Mouse (Mus musculus): Measurements from ENCODE around the gene Nkd1. TPM values are rescaled to one million over a fixed set of nuclear protein-coding genes. Genes with fewer than 3 reads are reported as not detected.

Nkd1 gene
- polyA plus RNA-seq, 1 experiment from 2014 or later: 26.5 TPM

- no peak overlapping the region for H3K27ac ChIP-seq (ENCODE audit: poor library complexity, severe bottlenecking)
- 80% methylated on average over 5 of the region's 5 CpGs for WGBS
- peaks cover 55% of the 10 kb centered on the region for H3K4me1 ChIP-seq (replicated peaks)
- no peak overlapping the region for H3K9ac ChIP-seq
- H3K9me3 ChIP-seq (replicated peaks): no peaks in the 10 kb centered on the region
- H3K4me3 ChIP-seq: no peak overlapping the region
- no peak overlapping the region for H3K4me2 ChIP-seq
- no peaks in the 10 kb centered on the region for H3K36me3 ChIP-seq
- H3K27me3 ChIP-seq (replicated peaks): no peaks in the 10 kb centered on the region; the same call in 1 of the 2 replicates
- no peak for ATAC-seq (ENCODE audit: insufficient number of reproducible peaks, low FRiP score)
These were observed 56.5 kb downstream of the Nkd1 start for GRCm38 (mm10) chr8:88577666-88578065.

DNA sequence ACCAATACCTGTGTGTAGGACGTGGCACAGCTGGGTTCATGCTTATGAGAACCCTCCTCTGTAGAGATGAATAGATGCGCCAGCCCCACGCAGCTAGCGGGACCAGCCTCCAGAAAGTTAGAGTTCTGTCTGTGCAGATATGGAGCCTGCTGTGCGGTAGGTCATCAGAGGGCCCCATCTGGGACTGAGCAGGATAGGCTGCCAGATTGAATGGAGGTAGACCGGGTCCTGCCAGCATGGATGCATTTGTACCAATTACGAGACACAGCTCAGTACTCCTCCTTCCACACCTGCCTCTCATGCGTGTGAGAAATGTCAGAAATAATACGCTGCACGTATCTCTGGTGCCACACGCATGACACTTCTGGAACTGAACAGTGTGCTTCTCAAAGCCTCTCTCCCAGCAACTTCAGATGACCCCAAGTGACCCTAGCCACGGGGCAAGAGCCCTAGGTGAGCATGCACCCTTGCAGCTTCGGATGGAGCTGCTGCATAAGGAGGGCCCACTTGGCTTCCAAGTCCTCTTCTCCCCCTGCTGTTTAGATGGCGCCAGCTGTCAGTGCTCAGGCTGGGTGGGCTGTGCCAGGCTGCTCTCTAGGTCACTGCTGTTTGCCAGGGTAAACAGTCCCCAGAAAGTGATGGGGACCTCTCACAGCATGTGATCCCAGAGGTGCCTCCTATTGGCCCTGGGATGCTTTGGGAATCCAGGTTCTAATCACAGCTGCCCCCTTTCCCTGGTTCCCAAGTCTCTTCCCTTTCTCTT, 57.4 kb downstream of the Nkd1 start:
- Histone ChIP-seq H3K27me3 (replicated peaks) (no peaks in the 10 kb centered on the region; the same call in 1 of the 2 replicates), H3K27ac (ENCODE audit: poor library complexity, severe bottlenecking) (no peak overlapping the region), H3K36me3 (no peaks in the 10 kb centered on the region), H3K4me1 (replicated peaks) (peaks cover 51% of the 10 kb centered on the region), H3K9ac (no peak overlapping the region), H3K4me3 (no peak overlapping the region), H3K4me2 (no peak overlapping the region), H3K9me3 (replicated peaks) (no peaks in the 10 kb centered on the region)
- ATAC-seq (ENCODE audit: insufficient number of reproducible peaks, low FRiP score): no peak
- WGBS: 76% methylated on average over 14 of the region's 14 CpGs

DNA sequence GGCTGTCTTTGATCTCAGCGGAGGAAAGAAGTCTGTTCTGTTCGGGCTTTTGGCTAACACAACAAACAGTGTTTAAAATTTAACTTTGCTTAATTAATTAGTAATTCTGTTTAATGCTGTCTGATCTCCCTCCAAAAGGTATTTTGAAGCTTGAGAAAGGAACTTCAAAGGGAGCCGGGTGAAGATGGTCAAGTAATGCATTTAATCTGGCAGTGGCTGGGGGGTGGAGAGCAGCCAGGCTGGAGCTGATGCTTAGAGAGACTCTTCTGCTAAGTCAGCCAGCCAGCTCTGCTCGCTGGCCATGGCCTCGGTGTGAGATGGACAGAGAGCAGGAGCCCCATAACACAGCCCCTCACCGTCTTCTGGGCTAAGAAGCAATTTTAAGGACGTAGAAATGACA, 58.1 kb downstream of the Nkd1 start:
- ATAC-seq (ENCODE audit: insufficient number of reproducible peaks, low FRiP score): no peak
- Histone ChIP-seq H3K4me1 (replicated peaks) (peaks cover 56% of the 10 kb centered on the region), H3K4me2 (no peak overlapping the region), H3K9me3 (replicated peaks) (no peaks in the 10 kb centered on the region), H3K9ac (peak overlapping the region; percentile 15; the same call in 1 of the 2 replicates), H3K4me3 (no peak overlapping the region), H3K27me3 (replicated peaks) (no peaks in the 10 kb centered on the region; the same call in 1 of the 2 replicates), H3K36me3 (no peaks in the 10 kb centered on the region), H3K27ac (ENCODE audit: poor library complexity, severe bottlenecking) (no peak overlapping the region)
- WGBS: 52% methylated on average over 7 of the region's 7 CpGs

DNA sequence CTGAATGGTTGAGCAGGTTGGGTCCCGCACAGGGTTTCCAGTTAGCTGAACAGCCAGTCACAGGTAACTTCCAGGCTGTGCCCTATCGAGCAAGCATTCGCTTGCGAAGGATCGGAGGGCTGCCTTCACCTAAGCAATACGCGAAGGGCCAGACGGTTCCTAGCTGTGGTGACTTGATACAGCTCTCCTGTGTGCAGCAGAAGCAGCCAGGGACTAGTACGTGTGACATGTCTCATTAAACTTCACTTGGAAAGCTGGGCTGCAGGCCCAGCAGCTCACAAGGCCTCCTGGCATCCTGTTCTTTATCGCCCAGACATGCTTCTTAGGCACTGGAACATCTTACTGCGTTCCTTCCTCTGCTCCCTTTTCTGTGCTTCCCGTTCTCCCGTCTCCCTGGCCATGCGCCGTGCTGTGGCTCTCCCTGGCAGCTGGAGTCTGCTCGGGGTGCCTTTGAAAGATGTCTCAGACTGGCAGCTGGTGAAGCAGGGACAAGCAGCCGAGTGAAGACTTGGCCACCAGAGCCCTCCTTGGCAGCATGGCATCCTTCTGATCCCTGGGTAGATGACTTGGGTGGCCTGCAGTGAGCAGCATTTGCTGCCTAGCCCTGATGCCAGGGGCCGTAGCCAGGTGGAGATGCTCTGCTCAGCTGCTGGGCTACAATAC, 58.6 kb downstream of the Nkd1 start:
- H3K9me3 ChIP-seq (replicated peaks): no peaks in the 10 kb centered on the region
- H3K4me1 ChIP-seq (replicated peaks): peaks cover 61% of the 10 kb centered on the region
- H3K9ac ChIP-seq: peak overlapping the region; percentile 15; the same call in 1 of the 2 replicates
- H3K4me3 ChIP-seq: no peak overlapping the region
- no peak for ATAC-seq (ENCODE audit: insufficient number of reproducible peaks, low FRiP score)
- WGBS: 72% methylated on average over 18 of the region's 18 CpGs
- H3K27me3 ChIP-seq (replicated peaks): no peaks in the 10 kb centered on the region; the same call in 1 of the 2 replicates
- no peak overlapping the region for H3K4me2 ChIP-seq
- no peaks in the 10 kb centered on the region for H3K36me3 ChIP-seq
- peak overlapping the region; percentile 33; the same call in 1 of the 2 replicates for H3K27ac ChIP-seq (ENCODE audit: poor library complexity, severe bottlenecking)

- H3K4me3 ChIP-seq: no peak overlapping the region
- peaks cover 4% of the 10 kb centered on the region; the same call in 1 of the 2 replicates for H3K27me3 ChIP-seq (replicated peaks)
- H3K9ac ChIP-seq: no peak overlapping the region
- ATAC-seq (ENCODE audit: insufficient number of reproducible peaks, low FRiP score): no peak
- H3K4me1 ChIP-seq (replicated peaks): peaks cover 63% of the 10 kb centered on the region
- H3K4me2 ChIP-seq: no peak overlapping the region
- H3K36me3 ChIP-seq: no peaks in the 10 kb centered on the region
- no peak overlapping the region for H3K27ac ChIP-seq (ENCODE audit: poor library complexity, severe bottlenecking)
- no peaks in the 10 kb centered on the region for H3K9me3 ChIP-seq (replicated peaks)
- 34% methylated on average over 7 of the region's 7 CpGs for WGBS
These were observed 59.6 kb downstream of the Nkd1 start for GRCm38 (mm10) chr8:88580785-88581184.

- no peak overlapping the region for H3K27ac ChIP-seq (ENCODE audit: poor library complexity, severe bottlenecking)
- no peak overlapping the region for H3K4me2 ChIP-seq
- no peaks in the 10 kb centered on the region for H3K36me3 ChIP-seq
- 74% methylated on average over 3 of the region's 3 CpGs for WGBS
- no peak overlapping the region for H3K4me3 ChIP-seq
- no peak overlapping the region for H3K9ac ChIP-seq
- H3K4me1 ChIP-seq (replicated peaks): peaks cover 44% of the 10 kb centered on the region
- ATAC-seq (ENCODE audit: insufficient number of reproducible peaks, low FRiP score): no peak
- peaks cover 6% of the 10 kb centered on the region; the same call in 1 of the 2 replicates for H3K27me3 ChIP-seq (replicated peaks)
- no peaks in the 10 kb centered on the region for H3K9me3 ChIP-seq (replicated peaks)
These were observed 62.7 kb downstream of the Nkd1 start for GRCm38 (mm10) chr8:88583863-88584262.

- H3K9ac ChIP-seq: no peak overlapping the region
- no peak for ATAC-seq (ENCODE audit: insufficient number of reproducible peaks, low FRiP score)
- no peak overlapping the region for H3K27ac ChIP-seq (ENCODE audit: poor library complexity, severe bottlenecking)
- H3K4me1 ChIP-seq (replicated peaks): peaks cover 20% of the 10 kb centered on the region; the same call in 1 of the 2 replicates
- no peak overlapping the region for H3K4me3 ChIP-seq
- no peak overlapping the region for H3K4me2 ChIP-seq
- WGBS: 84% methylated on average over 8 of the region's 8 CpGs
- no peaks in the 10 kb centered on the region for H3K9me3 ChIP-seq (replicated peaks)
- H3K36me3 ChIP-seq: peaks cover 14% of the 10 kb centered on the region
- H3K27me3 ChIP-seq (replicated peaks): 0 out of 2 replicates have a peak, but pooled peaks cover 6% of the 10 kb centered on the region
These were observed 67.2 kb downstream of the Nkd1 start for GRCm38 (mm10) chr8:88588205-88588889.

DNA sequence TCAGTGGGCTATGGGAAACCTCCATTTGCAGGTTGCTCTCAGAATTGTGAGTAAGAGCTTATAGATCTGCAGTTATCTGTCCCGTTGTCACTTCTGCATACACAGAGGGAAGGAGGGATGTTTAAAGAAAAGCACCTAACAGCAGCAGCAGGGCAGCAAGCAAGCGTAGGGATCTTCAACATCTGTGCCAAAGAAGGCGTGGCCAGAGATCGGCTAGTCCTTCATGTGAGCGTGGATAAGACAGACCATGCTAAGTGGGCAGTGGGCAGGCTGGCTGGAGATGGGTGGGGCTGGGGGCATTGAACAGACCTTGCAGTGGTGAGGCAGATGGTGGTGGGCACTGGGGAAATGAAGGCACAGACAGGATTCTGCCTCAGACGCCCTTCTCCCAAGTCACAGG, 69.1 kb downstream of the Nkd1 start:
- Histone ChIP-seq H3K4me1 (replicated peaks) (peaks cover 11% of the 10 kb centered on the region), H3K4me2 (no peak overlapping the region), H3K9me3 (replicated peaks) (no peaks in the 10 kb centered on the region), H3K27me3 (replicated peaks) (0 out of 2 replicates have a peak, but pooled peaks cover 6% of the 10 kb centered on the region), H3K4me3 (no peak overlapping the region), H3K9ac (no peak overlapping the region), H3K36me3 (peaks cover 14% of the 10 kb centered on the region), H3K27ac (ENCODE audit: poor library complexity, severe bottlenecking) (no peak overlapping the region)
- 67% methylated on average over 6 of the region's 6 CpGs for WGBS
- ATAC-seq (ENCODE audit: insufficient number of reproducible peaks, low FRiP score): no peak

DNA sequence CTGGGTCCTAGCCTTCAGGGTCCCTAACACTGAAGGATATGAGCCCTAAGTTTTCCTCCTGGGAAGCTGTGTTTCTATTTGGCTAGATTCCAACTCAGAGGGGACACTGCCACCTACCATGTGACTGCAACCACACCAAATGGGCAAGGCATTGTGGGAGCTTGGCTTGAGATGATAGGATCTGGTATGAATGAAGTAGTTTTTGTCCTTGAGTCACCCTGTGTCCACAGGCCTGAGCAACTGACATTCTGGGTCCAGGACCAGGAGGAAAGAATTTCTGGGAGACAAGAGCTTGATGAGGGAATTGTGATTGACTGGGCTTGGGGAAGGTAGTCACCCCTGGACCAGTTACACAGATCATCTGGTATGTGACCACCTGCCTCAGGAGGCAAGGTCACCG, 72.8 kb downstream of the Nkd1 start:
- Histone ChIP-seq H3K36me3 (peaks cover 14% of the 10 kb centered on the region), H3K4me3 (no peak overlapping the region), H3K27me3 (replicated peaks) (no peaks in the 10 kb centered on the region; the same call in 1 of the 2 replicates), H3K4me2 (no peak overlapping the region), H3K9me3 (replicated peaks) (no peaks in the 10 kb centered on the region), H3K27ac (ENCODE audit: poor library complexity, severe bottlenecking) (no peak overlapping the region), H3K9ac (no peak overlapping the region), H3K4me1 (replicated peaks) (peaks cover 11% of the 10 kb centered on the region)
- 80% methylated on average over 1 of the region's 1 CpGs for WGBS
- ATAC-seq (ENCODE audit: insufficient number of reproducible peaks, low FRiP score): no peak

- peaks cover 11% of the 10 kb centered on the region for H3K4me1 ChIP-seq (replicated peaks)
- H3K27me3 ChIP-seq (replicated peaks): no peaks in the 10 kb centered on the region; the same call in 1 of the 2 replicates
- H3K9ac ChIP-seq: no peak overlapping the region
- 82% methylated on average over 12 of the region's 12 CpGs for WGBS
- peaks cover 9% of the 10 kb centered on the region; the same call in 1 of the 2 replicates for H3K36me3 ChIP-seq
- H3K4me3 ChIP-seq: no peak overlapping the region
- H3K4me2 ChIP-seq: no peak overlapping the region
- H3K27ac ChIP-seq (ENCODE audit: poor library complexity, severe bottlenecking): no peak overlapping the region
- H3K9me3 ChIP-seq (replicated peaks): no peaks in the 10 kb centered on the region
- no peak for ATAC-seq (ENCODE audit: insufficient number of reproducible peaks, low FRiP score)
These were observed 74.9 kb downstream of the Nkd1 start for GRCm38 (mm10) chr8:88596042-88596441.

GRCm38 (mm10) chr8:88598578-88598977, 77.4 kb downstream of the Nkd1 start:
- 60% methylated on average over 5 of the region's 5 CpGs for WGBS
- H3K4me3 ChIP-seq: no peak overlapping the region
- H3K27ac ChIP-seq (ENCODE audit: poor library complexity, severe bottlenecking): no peak overlapping the region

More at GRCm38 (mm10) chr8:88598578-88598977, 77.4 kb downstream of the Nkd1 start:
- H3K9ac ChIP-seq: no peak overlapping the region
- H3K36me3 ChIP-seq: no peaks in the 10 kb centered on the region
- no peak for ATAC-seq (ENCODE audit: insufficient number of reproducible peaks, low FRiP score)
- H3K27me3 ChIP-seq (replicated peaks): no peaks in the 10 kb centered on the region; the same call in 1 of the 2 replicates
- peaks cover 4% of the 10 kb centered on the region; the same call in 1 of the 2 replicates for H3K9me3 ChIP-seq (replicated peaks)
- no peak overlapping the region for H3K4me2 ChIP-seq
- H3K4me1 ChIP-seq (replicated peaks): peaks cover 7% of the 10 kb centered on the region

Measured in heart, embryonic 12.5 days (tissue).